Mouse (Mus musculus): ENCODE measurements around the gene Slc29a4. TPM values are rescaled to one million over a fixed set of nuclear protein-coding genes. Genes with fewer than 3 reads are reported as not detected.

The Slc29a4 gene
- polyA plus RNA-seq, 1 experiment: 2.6 TPM

DNA sequence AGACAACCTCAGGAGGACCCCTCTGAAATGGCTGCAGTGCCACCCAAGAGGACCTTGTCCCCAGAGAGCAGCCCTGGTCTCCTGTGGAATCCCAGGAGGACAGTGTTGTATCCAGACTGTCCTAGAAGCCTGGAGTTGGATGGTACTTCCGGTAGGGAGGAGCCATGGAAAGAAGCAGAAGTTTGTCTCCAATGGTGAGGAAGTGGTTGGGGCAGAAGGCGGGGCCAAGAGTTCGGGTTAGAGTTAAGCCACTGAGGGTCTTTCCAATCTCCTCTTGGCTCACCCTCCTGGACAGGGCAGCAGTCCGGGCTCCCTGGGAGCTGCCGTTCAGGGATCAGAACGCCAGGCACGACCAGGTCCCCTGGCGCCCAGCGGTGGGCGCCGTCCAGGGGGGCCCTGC, 72.0 kb downstream of the Slc29a4 start:
- Histone ChIP-seq H3K27me3 (ENCODE audit: control insufficient read depth, insufficient read depth, low read length) (no peaks in the 10 kb centered on the region), H3K4me1 (ENCODE audit: control insufficient read depth, insufficient read depth, insufficient read length, low read length) (peaks cover 2% of the 10 kb centered on the region; the same call in 1 of the 2 replicates), H3K4me3 (ENCODE audit: low read depth, low read length) (no peak overlapping the region), H3K27ac (ENCODE audit: insufficient read depth, low read depth, low read length) (no peak overlapping the region), H3K36me3 (ENCODE audit: control insufficient read depth, insufficient read depth, low read length) (peaks cover 78% of the 10 kb centered on the region)
- TF ChIP-seq CTCF (IDR thresholded peaks at IDR 0.05; ENCODE audit: extremely low read depth, insufficient read length, insufficient replicate concordance, low read depth, low read length): no peak
- no peak for TF ChIP-seq POLR2A (IDR thresholded peaks at IDR 0.05; ENCODE audit: low read depth, low read length)
- WGBS: 86% methylated on average over 11 of the region's 11 CpGs

- H3K36me3 ChIP-seq (ENCODE audit: control insufficient read depth, insufficient read depth, low read length): peaks cover 77% of the 10 kb centered on the region
- 88% methylated on average over 15 of the region's 15 CpGs for WGBS
- no peak overlapping the region for H3K4me3 ChIP-seq (ENCODE audit: low read depth, low read length)
- TF ChIP-seq POLR2A (IDR thresholded peaks at IDR 0.05; ENCODE audit: low read depth, low read length) (no peak), CTCF (IDR thresholded peaks at IDR 0.05; ENCODE audit: extremely low read depth, insufficient read length, insufficient replicate concordance, low read depth, low read length) (no peak)
- no peak overlapping the region for H3K27ac ChIP-seq (ENCODE audit: insufficient read depth, low read depth, low read length)
- no peaks in the 10 kb centered on the region for H3K27me3 ChIP-seq (ENCODE audit: control insufficient read depth, insufficient read depth, low read length)
- peaks cover 7% of the 10 kb centered on the region; the same call in 1 of the 2 replicates for H3K4me1 ChIP-seq (ENCODE audit: control insufficient read depth, insufficient read depth, insufficient read length, low read length)
These were observed 72.6 kb downstream of the Slc29a4 start for GRCm38 (mm10) chr5:142764889-142765288.

GRCm38 (mm10) chr5:142766708-142767107, 74.4 kb downstream of the Slc29a4 start:
- TF ChIP-seq CTCF (IDR thresholded peaks at IDR 0.05; ENCODE audit: extremely low read depth, insufficient read length, insufficient replicate concordance, low read depth, low read length): no peak
- TF ChIP-seq POLR2A (IDR thresholded peaks at IDR 0.05; ENCODE audit: low read depth, low read length): no peak
- Histone ChIP-seq H3K4me1 (ENCODE audit: control insufficient read depth, insufficient read depth, insufficient read length, low read length) (peaks cover 7% of the 10 kb centered on the region; the same call in 1 of the 2 replicates), H3K27me3 (ENCODE audit: control insufficient read depth, insufficient read depth, low read length) (no peaks in the 10 kb centered on the region), H3K36me3 (ENCODE audit: control insufficient read depth, insufficient read depth, low read length) (peaks cover 82% of the 10 kb centered on the region), H3K27ac (ENCODE audit: insufficient read depth, low read depth, low read length) (no peak overlapping the region), H3K4me3 (ENCODE audit: low read depth, low read length) (no peak overlapping the region)
- WGBS: 94% methylated on average over 3 of the region's 3 CpGs

- peak; percentile 59; the same call in 1 of the 2 replicates for TF ChIP-seq CTCF (IDR thresholded peaks at IDR 0.05; ENCODE audit: extremely low read depth, insufficient read length, insufficient replicate concordance, low read depth, low read length)
- TF ChIP-seq POLR2A (IDR thresholded peaks at IDR 0.05; ENCODE audit: low read depth, low read length): no peak
- Histone ChIP-seq H3K36me3 (ENCODE audit: control insufficient read depth, insufficient read depth, low read length) (peaks cover 82% of the 10 kb centered on the region), H3K4me3 (ENCODE audit: low read depth, low read length) (no peak overlapping the region), H3K27ac (ENCODE audit: insufficient read depth, low read depth, low read length) (no peak overlapping the region), H3K4me1 (ENCODE audit: control insufficient read depth, insufficient read depth, insufficient read length, low read length) (peaks cover 7% of the 10 kb centered on the region; the same call in 1 of the 2 replicates), H3K27me3 (ENCODE audit: control insufficient read depth, insufficient read depth, low read length) (no peaks in the 10 kb centered on the region)
- 20% methylated on average over 7 of the region's 7 CpGs for WGBS
These were observed 75.6 kb downstream of the Slc29a4 start for GRCm38 (mm10) chr5:142767937-142768336.

GRCm38 (mm10) chr5:142768352-142769267, 76.3 kb downstream of the Slc29a4 start:
- TF ChIP-seq POLR2A (IDR thresholded peaks at IDR 0.05; ENCODE audit: low read depth, low read length) (no peak), CTCF (IDR thresholded peaks at IDR 0.05; ENCODE audit: extremely low read depth, insufficient read length, insufficient replicate concordance, low read depth, low read length) (no peak)
- Histone ChIP-seq H3K27ac (ENCODE audit: insufficient read depth, low read depth, low read length) (no peak overlapping the region), H3K27me3 (ENCODE audit: control insufficient read depth, insufficient read depth, low read length) (no peaks in the 10 kb centered on the region), H3K4me3 (ENCODE audit: low read depth, low read length) (no peak overlapping the region), H3K4me1 (ENCODE audit: control insufficient read depth, insufficient read depth, insufficient read length, low read length) (peaks cover 7% of the 10 kb centered on the region; the same call in 1 of the 2 replicates), H3K36me3 (ENCODE audit: control insufficient read depth, insufficient read depth, low read length) (peaks cover 83% of the 10 kb centered on the region)
- 46% methylated on average over 10 of the region's 10 CpGs for WGBS

DNA sequence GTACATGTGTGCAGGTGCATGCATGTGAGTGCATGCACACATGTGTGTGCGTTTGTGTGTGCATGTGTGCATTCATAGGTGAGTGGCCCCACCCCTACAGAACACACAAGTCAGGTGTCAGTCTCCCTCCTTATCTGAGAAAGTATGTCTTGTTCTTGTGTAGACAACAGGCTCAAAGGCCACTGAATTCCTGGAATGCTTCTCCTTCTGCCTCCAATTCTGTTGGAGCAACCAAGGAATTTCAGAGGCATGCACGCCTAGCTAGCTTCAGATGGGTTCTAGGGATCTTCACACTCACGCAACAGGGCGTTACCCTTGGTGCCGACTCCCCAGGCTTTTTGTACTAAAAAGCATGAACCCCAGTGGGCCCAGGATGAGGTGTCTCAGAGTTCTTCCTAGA, 77.3 kb downstream of the Slc29a4 start:
- TF ChIP-seq POLR2A (IDR thresholded peaks at IDR 0.05; ENCODE audit: low read depth, low read length): no peak
- no peak for TF ChIP-seq CTCF (IDR thresholded peaks at IDR 0.05; ENCODE audit: extremely low read depth, insufficient read length, insufficient replicate concordance, low read depth, low read length)
- Histone ChIP-seq H3K4me3 (ENCODE audit: low read depth, low read length) (no peak overlapping the region), H3K4me1 (ENCODE audit: control insufficient read depth, insufficient read depth, insufficient read length, low read length) (peaks cover 7% of the 10 kb centered on the region; the same call in 1 of the 2 replicates), H3K27ac (ENCODE audit: insufficient read depth, low read depth, low read length) (no peak overlapping the region), H3K36me3 (ENCODE audit: control insufficient read depth, insufficient read depth, low read length) (peaks cover 83% of the 10 kb centered on the region), H3K27me3 (ENCODE audit: control insufficient read depth, insufficient read depth, low read length) (no peaks in the 10 kb centered on the region)
- WGBS: 55% methylated on average over 5 of the region's 5 CpGs

DNA sequence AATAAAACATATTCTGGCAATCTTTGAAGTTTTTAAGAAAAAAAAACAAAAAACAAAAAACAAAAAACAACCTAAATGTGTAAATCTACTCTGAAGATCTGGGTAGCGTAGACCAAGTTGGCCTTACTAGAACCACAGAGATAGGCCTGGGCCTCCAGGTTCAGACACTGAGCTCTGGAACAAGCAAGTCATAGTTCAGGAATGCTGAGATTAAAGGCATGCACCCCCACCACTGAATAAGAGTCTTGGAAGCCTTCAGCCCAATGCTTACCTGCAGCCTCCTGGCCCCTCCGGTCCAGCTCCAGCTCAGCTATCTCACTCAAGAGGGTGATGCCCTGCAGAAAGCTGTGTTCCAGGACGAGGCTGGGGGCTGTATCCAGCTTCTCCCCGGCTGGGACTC, 78.7 kb downstream of the Slc29a4 start:
- TF ChIP-seq POLR2A (IDR thresholded peaks at IDR 0.05; ENCODE audit: low read depth, low read length) (no peak), CTCF (IDR thresholded peaks at IDR 0.05; ENCODE audit: extremely low read depth, insufficient read length, insufficient replicate concordance, low read depth, low read length) (no peak)
- Histone ChIP-seq H3K27me3 (ENCODE audit: control insufficient read depth, insufficient read depth, low read length) (no peaks in the 10 kb centered on the region), H3K4me1 (ENCODE audit: control insufficient read depth, insufficient read depth, insufficient read length, low read length) (peaks cover 7% of the 10 kb centered on the region; the same call in 1 of the 2 replicates), H3K27ac (ENCODE audit: insufficient read depth, low read depth, low read length) (no peak overlapping the region), H3K36me3 (ENCODE audit: control insufficient read depth, insufficient read depth, low read length) (peaks cover 83% of the 10 kb centered on the region), H3K4me3 (ENCODE audit: low read depth, low read length) (no peak overlapping the region)
- WGBS: 91% methylated on average over 4 of the region's 4 CpGs
